Mouse (Mus musculus): Measurements from ENCODE around the gene Klk7.

DNA sequence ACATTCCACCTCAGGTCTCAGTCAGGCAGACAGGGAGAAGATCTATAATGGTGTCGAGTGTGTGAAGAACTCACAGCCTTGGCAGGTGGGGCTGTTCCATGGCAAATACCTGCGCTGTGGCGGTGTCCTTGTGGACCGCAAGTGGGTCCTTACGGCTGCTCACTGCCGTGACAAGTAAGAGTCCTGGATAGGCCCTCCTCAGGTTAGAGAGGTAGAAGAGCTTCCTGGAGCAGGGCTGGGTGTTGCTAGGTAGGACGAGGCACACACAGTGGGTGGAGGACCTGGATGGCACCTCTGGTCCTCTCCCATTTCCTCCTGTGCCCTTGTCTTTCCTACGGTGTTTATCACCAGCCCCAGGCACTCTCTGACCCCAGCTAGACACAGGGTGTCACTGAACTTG is 41.5 kb upstream of the Klk7 start:
- TF ChIP-seq CTCF (IDR thresholded peaks at IDR 0.05; ENCODE audit: borderline replicate concordance, extremely low read depth, insufficient read depth, insufficient read length) (no peak), POLR2A (IDR thresholded peaks at IDR 0.05; ENCODE audit: borderline replicate concordance, extremely low read depth, insufficient read depth, insufficient read length, poor library complexity, severe bottlenecking) (no peak)
